Mouse (Mus musculus): ENCODE data around the gene Gm27179.
"Not testable (repeated sequence)": the region's sequence is repeated elsewhere in the genome, so short reads cannot be mapped to it uniquely, and the experiment has no call there.

DNA sequence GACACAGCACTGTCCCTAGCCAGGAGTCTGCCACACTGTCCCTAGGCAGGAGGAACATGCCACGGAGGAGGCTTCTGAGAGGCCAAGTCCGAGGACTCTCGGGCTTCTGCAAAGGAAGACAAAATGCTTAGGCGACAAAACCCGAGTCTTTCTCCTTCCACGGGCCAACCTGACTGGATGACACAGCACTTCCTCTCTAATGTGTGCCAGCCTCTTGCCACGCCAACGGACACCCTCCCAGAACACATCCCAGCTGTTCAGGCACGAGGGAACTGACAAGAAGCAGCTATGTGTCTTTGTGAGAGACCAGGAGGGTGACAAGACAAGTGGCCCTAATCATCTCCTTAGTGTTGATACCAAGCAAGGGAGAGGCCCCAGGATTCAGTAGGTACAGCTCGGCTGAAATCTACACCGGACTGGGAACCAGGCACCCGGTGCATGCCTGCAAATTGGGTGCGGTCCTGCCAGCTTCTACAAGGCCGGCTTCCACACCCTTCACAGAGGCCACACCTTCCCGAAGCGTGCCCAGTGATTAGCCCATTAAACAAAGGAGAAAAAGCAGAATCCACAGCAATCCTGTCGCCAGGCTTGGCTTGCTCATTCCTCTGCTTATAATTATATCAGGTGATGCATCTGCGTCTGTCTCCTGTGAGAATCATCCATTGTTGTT is 26.7 kb downstream of the Gm27179 start:
- not testable (repeated sequence) for TF ChIP-seq CTCF (IDR thresholded peaks at IDR 0.05; ENCODE audit: low read depth, low read length); POLR2A (IDR thresholded peaks at IDR 0.05; ENCODE audit: borderline replicate concordance, low read depth, low read length)

Data from bone marrow macrophage, adult 2 months (primary cell).